Mouse (Mus musculus): Measurements from ENCODE around the gene Gm10300.

The Gm10300 gene

GRCm38 (mm10) chr4:132079555-132080275 is 5.2 kb downstream of the Gm10300 start:
- peak; percentile 86 for DNase-seq (ENCODE audit: low read depth)

GRCm38 (mm10) chr4:132080492-132080983 is 6.0 kb downstream of the Gm10300 start:
- no peak for DNase-seq (ENCODE audit: low read depth)

- peak; percentile 36 for DNase-seq (ENCODE audit: low read depth)
Observed at GRCm38 (mm10) chr4:132085114-132085513, 10.6 kb downstream of the Gm10300 start.

- DNase-seq (ENCODE audit: low read depth) = peak; percentile 77
Observed at GRCm38 (mm10) chr4:132088921-132089320, 14.4 kb downstream of the Gm10300 start.

GRCm38 (mm10) chr4:132093136-132093535 is 18.6 kb downstream of the Gm10300 start:
- DNase-seq (ENCODE audit: low read depth) = no peak

GRCm38 (mm10) chr4:132093928-132094327 is 19.4 kb downstream of the Gm10300 start:
- DNase-seq (ENCODE audit: low read depth) = no peak

- DNase-seq (ENCODE audit: low read depth) = no peak
Observed at GRCm38 (mm10) chr4:132095043-132095442, 20.5 kb downstream of the Gm10300 start.

DNA sequence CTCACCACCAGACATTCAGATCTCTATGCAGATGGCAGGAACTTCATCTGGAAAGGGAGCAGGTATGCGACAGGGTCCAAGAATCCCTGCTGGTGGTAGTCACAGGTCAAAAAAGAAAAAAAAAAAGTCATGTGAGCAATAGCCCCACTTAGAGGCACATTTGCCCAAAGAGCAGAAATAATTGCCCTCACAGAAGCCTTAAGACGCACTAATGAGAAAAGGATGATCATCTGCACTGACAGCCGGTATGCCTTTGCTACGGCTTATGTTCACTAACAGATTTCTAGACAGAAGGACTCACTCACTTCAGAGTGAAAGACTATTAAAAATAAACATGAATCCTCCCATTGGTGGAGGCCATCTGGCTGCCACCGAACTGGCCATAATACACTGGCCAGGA is 25.1 kb downstream of the Gm10300 start:
- DNase-seq (ENCODE audit: low read depth) = no peak

DNA sequence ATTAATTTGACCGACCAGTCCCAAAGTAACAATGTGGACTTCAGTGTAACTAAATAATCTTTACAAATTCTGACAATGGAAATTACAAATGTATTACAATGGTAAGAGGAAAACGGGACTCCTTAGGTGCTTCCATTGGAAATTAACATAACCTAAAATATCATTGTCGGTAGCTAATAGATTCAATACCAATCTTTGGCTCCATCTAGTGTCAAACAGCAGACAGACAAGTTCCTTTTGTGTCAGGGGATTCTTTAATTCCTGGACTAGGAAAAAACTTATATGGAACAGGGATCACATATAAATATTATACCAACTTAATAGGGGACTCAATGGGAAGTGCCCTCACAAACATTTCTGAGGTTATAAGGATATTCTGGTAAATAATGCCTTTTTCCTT is 26.7 kb downstream of the Gm10300 start:
- peak; percentile 47 for DNase-seq (ENCODE audit: low read depth)

GRCm38 (mm10) chr4:132108221-132108620 is 33.7 kb downstream of the Gm10300 start:
- no peak for DNase-seq (ENCODE audit: low read depth)

DNA sequence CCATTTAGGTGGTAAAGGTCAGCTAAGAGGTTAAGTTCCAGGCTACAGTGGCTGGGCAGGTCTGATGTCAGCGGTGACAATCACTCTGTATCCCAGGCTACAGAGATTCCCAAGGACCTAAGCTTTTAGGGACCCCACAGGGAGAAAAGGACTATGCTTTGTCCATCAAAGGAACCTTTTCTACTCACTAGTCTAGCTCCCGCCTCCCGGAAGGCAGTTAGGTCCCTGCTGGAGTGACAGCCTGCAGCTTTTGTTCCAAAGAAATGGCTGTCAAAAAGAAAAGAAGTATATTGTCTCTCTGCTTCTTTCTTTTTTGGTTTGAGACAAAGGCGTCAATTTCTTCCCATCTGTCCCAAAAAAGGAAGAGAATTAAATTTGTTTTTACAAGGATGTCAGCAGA is 36.7 kb downstream of the Gm10300 start:
- no peak for DNase-seq (ENCODE audit: low read depth)

- DNase-seq (ENCODE audit: low read depth) = no peak
Observed at GRCm38 (mm10) chr4:132113411-132114095, 39.1 kb downstream of the Gm10300 start.

DNA sequence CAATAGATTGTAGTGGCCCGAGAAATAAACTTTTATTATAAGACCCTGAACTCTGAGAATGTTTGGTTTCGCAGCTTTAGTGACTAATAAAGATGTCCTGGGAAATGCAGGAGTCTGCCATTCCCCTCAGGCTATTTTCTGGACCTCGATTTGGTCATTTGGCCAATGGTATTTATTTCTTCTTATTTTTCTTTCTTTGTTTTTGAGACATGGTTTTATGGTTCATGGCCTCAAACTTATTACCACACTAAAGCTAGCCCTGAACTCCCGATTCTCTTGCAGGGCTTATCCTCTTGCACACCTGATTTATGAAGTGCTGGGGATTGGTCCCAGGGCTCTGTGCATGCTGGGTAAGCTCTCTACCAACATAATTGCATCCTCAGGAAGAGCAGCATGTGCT is 41.8 kb downstream of the Gm10300 start:
- no peak for DNase-seq (ENCODE audit: low read depth)

GRCm38 (mm10) chr4:132119566-132119965 is 45.1 kb downstream of the Gm10300 start:
- DNase-seq (ENCODE audit: low read depth) = no peak

- peak; percentile 14 for DNase-seq (ENCODE audit: low read depth)
Observed at GRCm38 (mm10) chr4:132121674-132122073, 47.2 kb downstream of the Gm10300 start.

DNA sequence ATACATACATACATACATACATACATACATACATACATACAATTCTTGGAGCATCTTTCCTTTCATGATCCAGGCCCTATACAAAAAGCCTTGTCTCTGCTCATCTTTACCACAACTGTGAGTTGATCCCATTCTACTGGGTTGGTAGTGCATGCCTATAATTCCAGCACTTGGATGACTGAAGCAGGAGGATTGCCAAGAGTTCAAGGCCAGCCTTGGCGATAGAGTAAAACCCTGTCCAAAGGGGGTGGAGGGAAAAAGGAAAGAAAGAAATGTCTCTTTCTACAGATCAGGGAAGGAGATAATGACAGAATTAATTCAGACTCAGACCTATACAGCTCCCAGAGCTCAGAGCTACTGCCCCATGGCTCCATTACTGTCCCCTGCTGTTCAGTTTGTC is 48.7 kb downstream of the Gm10300 start:
- no peak for DNase-seq (ENCODE audit: low read depth)
